Mouse (Mus musculus) cerebellum, postnatal 36 days (tissue): ENCODE measurements at regions not wholly inside any gene's neighbourhood (a gene's known extent, or its start where the extent isn't known, plus 50 kb on each side); places are given as distances from the start of the nearest gene placed in this dataset.

Experiments
- DNase-seq, 2 experiments: peaks; one replicate each; pipeline ENCODE4 v3.0.0; 2021 to 2022; ENCODE audit warnings: mixed read lengths in 2 of 2

- no peak for DNase-seq
These were observed 182.1 kb upstream of the Foxn2 start for GRCm38 (mm10) chr17:88258361-88258796.

- no peak for DNase-seq
These were observed 180.3 kb upstream of the Foxn2 start for GRCm38 (mm10) chr17:88260176-88260575.

DNA sequence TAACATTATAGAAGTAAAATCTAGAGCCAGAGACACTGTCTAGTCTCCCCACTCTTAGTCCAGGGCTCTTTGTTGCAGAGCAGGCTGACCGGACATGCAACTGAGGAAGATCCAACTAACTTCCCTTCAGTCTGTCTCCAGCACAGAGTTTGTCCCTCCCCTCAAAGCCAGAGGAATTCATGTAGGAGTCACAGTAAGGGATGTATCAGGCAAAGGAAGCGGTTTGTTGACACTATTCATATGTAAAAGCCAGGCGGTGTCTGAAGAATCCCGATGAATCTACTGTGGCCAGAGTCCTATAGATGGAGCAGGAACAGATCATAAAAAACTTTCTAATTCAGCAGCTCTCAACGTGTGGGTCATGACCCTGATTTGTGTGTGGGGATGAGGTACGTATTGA, 179.7 kb upstream of the Foxn2 start:
- no peak for DNase-seq

GRCm38 (mm10) chr17:88261556-88261955, 179.0 kb upstream of the Foxn2 start:
- DNase-seq: no peak

GRCm38 (mm10) chr17:88262326-88263187, 178.0 kb upstream of the Foxn2 start:
- peak; percentile 11 to 23 for DNase-seq

DNA sequence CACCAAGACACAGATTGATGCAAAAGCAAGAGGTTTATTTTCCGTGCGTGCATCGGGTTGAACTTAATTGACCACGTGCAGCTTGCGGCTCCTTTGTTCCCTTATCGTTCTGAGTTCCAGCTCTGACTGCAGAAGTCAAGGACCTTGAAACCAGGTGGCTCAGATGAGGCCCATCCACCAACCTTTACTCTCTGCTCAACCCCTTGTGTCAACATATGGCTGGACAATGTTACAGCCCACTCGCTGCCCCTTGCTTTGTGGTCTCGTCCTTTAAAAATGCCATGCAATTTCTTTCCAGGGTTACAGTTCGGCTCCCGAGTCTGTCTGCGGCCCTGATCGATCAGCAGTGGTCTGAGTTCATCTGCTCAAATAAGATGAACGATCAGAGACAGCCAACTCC, 175.2 kb upstream of the Foxn2 start:
- no peak for DNase-seq

DNA sequence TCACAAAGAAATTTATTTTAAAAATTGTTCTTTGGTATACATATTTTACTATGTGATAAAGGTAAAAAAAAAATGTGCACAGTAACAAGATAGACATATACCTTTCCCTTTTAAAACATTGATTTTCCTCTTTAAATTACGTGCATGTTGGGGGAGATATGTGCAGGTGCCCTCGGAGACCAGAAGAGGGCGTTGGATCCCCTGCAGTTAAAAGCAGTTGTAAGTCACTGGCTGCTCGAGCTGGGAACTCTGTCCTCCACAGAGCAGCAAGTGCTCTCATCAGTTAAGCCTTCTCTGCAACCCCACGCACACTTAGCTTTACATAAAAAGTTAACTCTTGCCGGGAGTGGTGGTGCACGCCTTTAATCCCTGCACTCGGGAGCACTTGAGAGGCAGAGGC, 172.3 kb upstream of the Foxn2 start:
- no peak for DNase-seq

DNA sequence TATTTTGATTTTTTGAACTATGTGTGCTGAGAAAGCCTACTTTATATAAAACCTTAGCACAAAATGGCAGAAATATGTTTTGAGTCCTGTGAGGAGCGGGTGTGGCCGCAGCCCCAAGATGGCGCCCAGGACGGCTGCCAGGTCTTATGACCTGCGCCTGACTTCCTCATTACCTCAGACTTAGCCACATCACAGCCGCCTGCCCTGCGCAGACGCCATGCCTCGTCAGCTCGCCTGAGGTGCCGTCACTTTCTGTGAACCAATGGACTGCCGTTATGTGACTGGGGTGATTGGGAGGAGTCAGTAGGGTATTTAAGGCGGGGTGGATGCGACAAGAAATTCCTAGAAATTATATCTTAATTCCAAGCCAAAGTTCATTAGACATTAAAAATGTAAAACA, 171.7 kb upstream of the Foxn2 start:
- DNase-seq: no peak

GRCm38 (mm10) chr17:88270896-88271295, 169.6 kb upstream of the Foxn2 start:
- DNase-seq: no peak

- DNase-seq: no peak
These were observed 168.3 kb upstream of the Foxn2 start for GRCm38 (mm10) chr17:88272161-88272560.

GRCm38 (mm10) chr17:88273520-88273919, 167.0 kb upstream of the Foxn2 start:
- no peak for DNase-seq

DNA sequence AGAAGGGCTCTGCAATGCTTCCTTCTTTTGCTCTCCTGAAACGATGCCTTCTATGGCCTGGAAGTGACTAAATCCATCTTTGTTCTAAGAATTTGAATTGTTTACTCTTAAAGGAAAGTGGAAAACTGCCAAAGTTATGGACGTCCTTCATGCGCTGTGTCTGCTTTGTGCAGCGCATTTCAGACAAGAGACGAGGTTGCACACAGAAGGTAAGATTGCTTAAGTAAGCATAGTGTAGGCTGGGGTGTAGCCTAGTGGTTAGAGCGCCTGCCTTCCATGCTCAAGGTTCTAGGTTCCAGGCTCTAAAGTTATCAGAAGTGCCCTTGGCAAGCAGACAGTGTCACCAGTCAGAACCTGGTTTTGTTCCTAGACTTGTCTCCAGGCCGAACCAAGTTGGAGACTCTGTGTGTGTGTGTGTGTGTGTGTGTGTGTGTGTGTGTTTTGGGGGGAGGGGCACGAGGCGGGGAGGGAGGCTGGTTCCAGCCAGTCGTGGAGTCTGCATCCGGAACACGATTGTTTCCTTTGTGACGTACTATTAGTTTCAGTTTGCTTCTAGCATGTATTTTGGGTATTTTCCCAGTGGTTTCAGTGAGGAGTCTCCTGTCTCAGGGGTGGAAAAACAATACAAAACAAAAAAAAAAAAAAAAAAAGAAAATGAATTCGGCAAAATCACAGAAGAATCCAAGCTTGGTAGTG, 166.4 kb upstream of the Foxn2 start:
- DNase-seq: peak in 1 of 2 experiments; percentile 12

DNA sequence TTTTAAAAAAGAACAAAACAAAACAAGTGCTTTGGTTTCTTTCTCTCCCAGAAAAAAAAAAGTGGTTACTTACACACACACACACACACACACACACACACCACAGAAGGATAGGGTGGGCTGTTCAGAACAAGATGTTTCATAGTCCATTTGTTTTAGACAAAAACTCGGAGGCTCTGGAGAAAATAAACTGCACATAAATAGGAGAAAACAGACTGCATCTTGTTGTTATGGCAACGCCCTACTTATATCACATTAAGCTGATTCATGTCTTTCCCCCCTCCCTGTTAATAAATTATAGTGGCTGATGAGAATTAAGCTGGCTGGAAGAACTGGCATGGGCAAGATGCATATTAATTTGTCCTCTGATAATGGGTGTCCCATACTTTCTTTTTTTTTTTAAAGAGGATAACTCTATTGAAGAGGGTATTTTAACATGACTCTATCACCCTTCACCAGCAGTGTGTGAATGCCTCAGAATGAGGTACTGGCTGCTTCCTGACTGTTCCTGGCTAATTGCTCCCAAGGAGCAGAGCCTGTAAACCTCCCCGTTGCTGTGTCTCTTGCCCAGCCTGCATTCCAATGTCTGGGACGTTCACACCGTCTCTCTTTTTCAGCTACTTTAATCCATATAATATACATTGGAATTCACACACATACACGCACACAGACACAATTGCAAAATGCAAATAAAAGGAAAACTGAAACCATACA, 165.6 kb upstream of the Foxn2 start:
- DNase-seq: peak in 1 of 2 experiments; percentile 9

GRCm38 (mm10) chr17:88279656-88280055, 160.9 kb upstream of the Foxn2 start:
- DNase-seq: no peak

DNA sequence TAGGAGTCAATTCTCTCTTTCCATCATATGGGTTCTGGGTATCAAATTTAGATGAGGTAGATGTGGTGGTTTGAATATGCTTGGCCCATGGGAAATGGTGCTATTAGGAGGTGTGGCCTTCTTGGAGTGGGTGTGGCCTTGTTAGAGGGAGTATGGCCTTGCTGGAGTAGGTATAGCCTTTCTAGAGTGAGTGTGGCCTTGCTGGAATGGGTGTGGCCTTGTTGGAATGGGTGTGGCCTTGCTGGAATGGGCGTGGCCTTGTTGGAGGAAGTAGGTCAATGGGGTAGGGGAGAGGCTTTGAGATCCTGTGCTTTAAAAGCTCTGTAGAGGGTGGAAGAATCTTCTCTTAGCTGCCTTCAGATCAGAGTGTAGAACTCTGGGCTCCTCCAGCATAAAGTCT, 157.8 kb upstream of the Foxn2 start:
- DNase-seq: no peak

DNA sequence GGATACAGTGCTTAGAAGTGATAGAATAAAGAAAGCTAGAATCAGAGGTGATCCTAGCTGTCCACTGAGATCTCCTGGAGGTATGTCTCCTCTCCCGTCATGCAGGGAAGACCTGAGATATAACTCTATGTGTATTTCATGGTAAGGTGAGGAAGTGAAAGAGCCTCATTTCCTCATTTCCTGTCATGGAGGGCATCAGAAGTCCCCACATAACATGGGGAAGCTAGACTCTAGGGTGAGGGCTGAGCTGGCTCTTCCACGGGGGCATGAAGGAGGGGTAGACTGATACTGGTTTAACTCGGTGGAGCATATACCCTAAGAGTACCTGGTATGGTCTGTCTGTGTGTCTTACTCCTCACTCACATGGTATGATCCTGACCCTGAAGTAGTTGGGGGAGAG, 156.0 kb upstream of the Foxn2 start:
- no peak for DNase-seq

DNA sequence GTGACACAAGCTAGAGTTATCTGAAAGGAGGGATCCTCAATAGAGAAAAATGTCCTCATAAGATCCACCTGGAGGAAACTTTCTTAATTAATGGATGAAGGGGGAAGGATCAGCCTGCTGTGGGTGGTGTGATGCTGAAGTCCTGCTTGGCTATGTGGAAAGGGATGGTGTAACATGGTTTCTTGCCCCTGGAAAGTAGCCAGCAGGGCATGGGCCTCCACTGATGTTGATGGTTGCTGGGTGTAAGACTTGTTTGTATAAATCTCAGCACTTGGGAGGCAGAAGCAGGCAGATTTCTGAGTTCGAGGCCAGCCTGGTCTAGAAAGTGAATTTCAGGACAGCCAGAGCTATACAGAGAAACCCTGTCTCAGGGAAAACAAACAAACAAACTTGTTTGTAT, 152.7 kb upstream of the Foxn2 start:
- DNase-seq: no peak

- no peak for DNase-seq
These were observed 143.0 kb upstream of the Foxn2 start for GRCm38 (mm10) chr17:88297520-88297919.

DNA sequence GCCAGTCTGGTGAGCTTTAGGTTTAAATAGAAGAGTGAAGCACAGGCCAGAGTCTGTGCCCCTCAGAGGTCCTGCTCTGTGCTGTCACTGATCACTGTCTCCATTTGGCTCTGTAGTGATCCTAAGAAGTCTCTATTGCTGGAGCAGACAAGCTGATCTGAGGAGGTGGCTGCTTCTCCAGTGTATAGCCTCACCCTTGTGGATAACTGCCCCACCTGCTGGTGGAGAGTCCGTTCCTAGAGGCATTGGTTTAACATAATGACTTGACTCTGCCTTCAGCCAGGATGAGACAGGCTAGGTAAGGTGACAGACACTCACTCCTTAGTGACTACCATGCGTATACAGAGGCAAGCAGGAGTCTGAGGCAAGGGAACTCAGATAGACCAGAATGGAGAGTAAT, 136.5 kb upstream of the Foxn2 start:
- DNase-seq: peak; percentile 41 to 44

- DNase-seq: no peak
These were observed 135.3 kb upstream of the Foxn2 start for GRCm38 (mm10) chr17:88305165-88305564.

DNA sequence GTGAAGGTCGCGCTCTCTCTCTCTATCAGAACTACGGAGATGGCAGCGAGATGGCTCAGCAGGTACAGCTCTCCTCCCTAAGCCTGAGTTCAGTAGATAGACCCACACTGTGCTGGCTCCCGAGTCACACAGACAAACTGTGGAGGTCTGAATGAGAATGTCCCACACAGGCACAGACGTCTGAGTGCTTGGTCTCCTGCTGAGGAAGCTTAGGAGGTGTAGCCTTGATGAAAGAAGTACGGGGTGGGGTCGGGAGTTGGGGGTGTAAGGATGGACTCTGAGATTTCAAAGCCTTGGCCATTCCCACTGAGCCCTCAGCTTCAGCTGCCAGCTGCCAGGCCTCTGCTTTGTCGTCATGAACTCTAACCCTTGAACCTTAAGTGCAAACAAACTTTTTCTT, 134.2 kb upstream of the Foxn2 start:
- DNase-seq: no peak

- DNase-seq: no peak
These were observed 133.4 kb upstream of the Foxn2 start for GRCm38 (mm10) chr17:88307082-88307481.

GRCm38 (mm10) chr17:88307826-88308225, 132.7 kb upstream of the Foxn2 start:
- no peak for DNase-seq

GRCm38 (mm10) chr17:88312876-88313275, 127.6 kb upstream of the Foxn2 start:
- DNase-seq: no peak
